Mouse (Mus musculus): Measurements from ENCODE around the gene Camta2.

- no peak for TF ChIP-seq CTCF (IDR thresholded peaks at IDR 0.05; ENCODE audit: low read depth)
- no peak for TF ChIP-seq EP300 (IDR thresholded peaks at IDR 0.05; ENCODE audit: low read depth)
Observed at GRCm38 (mm10) chr11:70715832-70716231, 27.9 kb upstream of the Camta2 start.
